Mouse (Mus musculus) forebrain, embryonic 15.5 days (tissue): ENCODE data around the gene Actb. TPM values are rescaled to one million over a fixed set of nuclear protein-coding genes. Genes with fewer than 3 reads are reported as not detected.
"Not testable (repeated sequence)": the region's sequence is repeated elsewhere in the genome, so short reads cannot be mapped to it uniquely, and the experiment has no call there.

Experiments used
- ATAC-seq: fragments of 200-750 bp; cut with Nextera tagmentation; replicated peaks from 2 replicates; pipeline ENCODE4 v1.8.0; 2017; ENCODE audit warnings: mild to moderate bottlenecking, moderate TSS enrichment, moderate library complexity
- H3K27ac ChIP-seq: fragments of 300-500 bp; sonication (generic); replicated peaks from 2 replicates; pipeline ENCODE4 v1.5.1; 2015; ENCODE audit warnings: mild to moderate bottlenecking, inconsistent platforms
- H3K27me3 ChIP-seq: fragments of 300-500 bp; sonication (generic); 2 replicates; pipeline ENCODE4 v1.6.1; 2015; ENCODE audit warnings: inconsistent platforms
- H3K36me3 ChIP-seq: fragments of 300-500 bp; sonication (generic); 2 replicates; pipeline ENCODE4 v1.6.1; 2015; ENCODE audit warnings: mild to moderate bottlenecking, inconsistent platforms
- H3K4me1 ChIP-seq: fragments of 300-500 bp; sonication (generic); 2 replicates; pipeline ENCODE4 v1.6.1; 2015; ENCODE audit warnings: inconsistent platforms
- H3K4me2 ChIP-seq: fragments of 300-500 bp; sonication (generic); replicated peaks from 2 replicates; pipeline ENCODE4 v1.6.1; 2015; ENCODE audit warnings: mild to moderate bottlenecking, inconsistent platforms
- H3K4me3 ChIP-seq: fragments of 300-500 bp; sonication (generic); 2 replicates; pipeline ENCODE4 v1.5.1; 2015; ENCODE audit warnings: mild to moderate bottlenecking, inconsistent platforms
- H3K9ac ChIP-seq: fragments of 300-500 bp; sonication (generic); replicated peaks from 2 replicates; pipeline ENCODE4 v1.6.1; 2015; ENCODE audit warnings: mild to moderate bottlenecking, inconsistent platforms
- H3K9me3 ChIP-seq: fragments of 300-500 bp; sonication (generic); 2 replicates; pipeline ENCODE4 v1.6.1; 2016; ENCODE audit warnings: inconsistent platforms
- WGBS: fragments of 180-500 bp; shearing (Covaris S2); methylation state at CpG from one replicate; pipeline ENCODE4 v1.1.7; 2015; ENCODE audit warnings: mixed read lengths; 5-methylcytosine and 5-hydroxymethylcytosine counted together
- polyA plus RNA-seq: library from polyadenylated mRNA; unstranded; fragments of >200 nt; fragmentation: Nextera tagmentation; extraction: Ambion mirVana; gene quantifications from 2 replicates; pipeline ENCODE4 v1.2.1, GENCODE M21; 2015

Gene Actb
- polyA plus RNA-seq, 1 experiment from 2014 or later: 16,767 TPM

- Histone ChIP-seq H3K36me3 (peaks cover 42% of the 10 kb centered on the region), H3K4me3 (no peak overlapping the region), H3K9ac (no peak overlapping the region), H3K9me3 (no peaks in the 10 kb centered on the region), H3K4me2 (no peak overlapping the region), H3K4me1 (peaks cover 37% of the 10 kb centered on the region), H3K27ac (no peak overlapping the region), H3K27me3 (no peaks in the 10 kb centered on the region)
- WGBS: 86% methylated on average over 4 of the region's 4 CpGs
- no peak for ATAC-seq
Observed at GRCm38 (mm10) chr5:142898316-142898715, 8.2 kb downstream of the Actb start.

GRCm38 (mm10) chr5:142897568-142898248 is 8.8 kb downstream of the Actb start:
- Histone ChIP-seq H3K9me3 (no peaks in the 10 kb centered on the region), H3K27me3 (no peaks in the 10 kb centered on the region), H3K4me2 (no peak overlapping the region), H3K9ac (no peak overlapping the region), H3K4me3 (no peak overlapping the region), H3K36me3 (peaks cover 36% of the 10 kb centered on the region), H3K27ac (no peak overlapping the region), H3K4me1 (peaks cover 31% of the 10 kb centered on the region)
- 94% methylated on average over 7 of the region's 7 CpGs for WGBS
- no peak for ATAC-seq

- no peak overlapping the region for H3K4me2 ChIP-seq
- no peaks in the 10 kb centered on the region for H3K9me3 ChIP-seq
- peaks cover 26% of the 10 kb centered on the region for H3K36me3 ChIP-seq
- H3K9ac ChIP-seq: no peak overlapping the region
- 91% methylated on average over 5 of the region's 5 CpGs for WGBS
- no peaks in the 10 kb centered on the region for H3K27me3 ChIP-seq
- H3K4me3 ChIP-seq: no peak overlapping the region
- no peak overlapping the region for H3K27ac ChIP-seq
- H3K4me1 ChIP-seq: peaks cover 21% of the 10 kb centered on the region
- ATAC-seq: no peak
Observed at GRCm38 (mm10) chr5:142896713-142897112, 9.8 kb downstream of the Actb start.

GRCm38 (mm10) chr5:142896192-142896591 is 10.4 kb downstream of the Actb start:
- no peak overlapping the region for H3K9ac ChIP-seq
- no peak overlapping the region for H3K4me3 ChIP-seq
- WGBS: 83% methylated on average over 10 of the region's 10 CpGs
- no peaks in the 10 kb centered on the region for H3K9me3 ChIP-seq
- no peak overlapping the region for H3K27ac ChIP-seq
- no peaks in the 10 kb centered on the region for H3K27me3 ChIP-seq
- H3K4me1 ChIP-seq: peaks cover 18% of the 10 kb centered on the region
- no peak for ATAC-seq
- peaks cover 20% of the 10 kb centered on the region for H3K36me3 ChIP-seq
- no peak overlapping the region for H3K4me2 ChIP-seq

- Histone ChIP-seq H3K4me1 (peaks cover 18% of the 10 kb centered on the region), H3K27ac (peak within 1 kb of the TSS; percentile 74), H3K4me3 (peak within 1 kb of the TSS; percentile 72), H3K9ac (peak within 1 kb of the TSS; percentile 86), H3K9me3 (no peaks in the 10 kb centered on the region), H3K4me2 (peak within 1 kb of the TSS; percentile 60), H3K27me3 (no peaks in the 10 kb centered on the region), H3K36me3 (peaks cover 10% of the 10 kb centered on the region)
- ATAC-seq: peak; percentile 97
- under 1% methylated on average over 40 of the region's 40 CpGs for WGBS
Observed at GRCm38 (mm10) chr5:142894918-142895613, 11.5 kb downstream of the Actb start, which contains the start of gene Fbxl18. Gene Fbxl18, minus strand, starts transcription at chr5:142895421.

GRCm38 (mm10) chr5:142891396-142891795 is 15.2 kb downstream of the Actb start:
- H3K9ac ChIP-seq: no peak overlapping the region
- H3K4me1 ChIP-seq: peaks cover 18% of the 10 kb centered on the region
- no peak overlapping the region for H3K27ac ChIP-seq
- no peak overlapping the region for H3K4me2 ChIP-seq
- H3K36me3 ChIP-seq: peaks cover 7% of the 10 kb centered on the region
- ATAC-seq: no peak
- 82% methylated on average over 6 of the region's 6 CpGs for WGBS
- no peak overlapping the region for H3K4me3 ChIP-seq
- no peaks in the 10 kb centered on the region for H3K9me3 ChIP-seq
- H3K27me3 ChIP-seq: no peaks in the 10 kb centered on the region

- not testable (repeated sequence) for H3K27ac ChIP-seq, H3K9ac ChIP-seq, H3K4me3 ChIP-seq, H3K27me3 ChIP-seq, H3K4me2 ChIP-seq, H3K4me1 ChIP-seq, ATAC-seq, H3K9me3 ChIP-seq
- peaks cover 31% of the 10 kb centered on the region for H3K36me3 ChIP-seq
- 90% methylated on average over 3 of the region's 3 CpGs for WGBS
Observed at GRCm38 (mm10) chr5:142887533-142887932, 19.0 kb downstream of the Actb start.

GRCm38 (mm10) chr5:142886761-142887160 is 19.8 kb downstream of the Actb start:
- H3K27ac ChIP-seq: no peak overlapping the region
- no peak overlapping the region for H3K4me3 ChIP-seq
- no peak overlapping the region for H3K9ac ChIP-seq
- peaks cover 34% of the 10 kb centered on the region for H3K36me3 ChIP-seq
- no peak for ATAC-seq
- WGBS: 96% methylated on average over 20 of the region's 20 CpGs
- peaks cover 3% of the 10 kb centered on the region; the same call in 1 of the 2 replicates for H3K4me1 ChIP-seq
- H3K9me3 ChIP-seq: no peaks in the 10 kb centered on the region
- no peaks in the 10 kb centered on the region for H3K27me3 ChIP-seq
- no peak overlapping the region for H3K4me2 ChIP-seq

GRCm38 (mm10) chr5:142886181-142886580 is 20.4 kb downstream of the Actb start:
- no peaks in the 10 kb centered on the region for H3K27me3 ChIP-seq
- H3K4me3 ChIP-seq: no peak overlapping the region
- no peak overlapping the region for H3K9ac ChIP-seq
- WGBS: 97% methylated on average over 19 of the region's 19 CpGs
- H3K27ac ChIP-seq: no peak overlapping the region
- no peaks in the 10 kb centered on the region for H3K9me3 ChIP-seq
- H3K4me1 ChIP-seq: peaks cover 9% of the 10 kb centered on the region
- H3K4me2 ChIP-seq: no peak overlapping the region
- ATAC-seq: no peak
- H3K36me3 ChIP-seq: peaks cover 37% of the 10 kb centered on the region

- Histone ChIP-seq H3K4me3 (no peak overlapping the region), H3K9ac (no peak overlapping the region), H3K4me1 (peaks cover 39% of the 10 kb centered on the region), H3K27ac (no peak overlapping the region), H3K9me3 (no peaks in the 10 kb centered on the region), H3K36me3 (peaks cover 43% of the 10 kb centered on the region), H3K27me3 (no peaks in the 10 kb centered on the region), H3K4me2 (no peak overlapping the region)
- no peak for ATAC-seq
- WGBS: 92% methylated on average over 11 of the region's 11 CpGs
Observed at GRCm38 (mm10) chr5:142882471-142882870, 24.1 kb downstream of the Actb start.

GRCm38 (mm10) chr5:142881936-142882335 is 24.6 kb downstream of the Actb start:
- 80% methylated on average over 8 of the region's 8 CpGs for WGBS
- peaks cover 41% of the 10 kb centered on the region for H3K36me3 ChIP-seq

GRCm38 (mm10) chr5:142880806-142881516 is 25.6 kb downstream of the Actb start:
- Histone ChIP-seq H3K4me2 (no peak overlapping the region), H3K27ac (peak overlapping the region; percentile 41), H3K27me3 (no peaks in the 10 kb centered on the region), H3K4me1 (peaks cover 50% of the 10 kb centered on the region), H3K36me3 (peaks cover 31% of the 10 kb centered on the region), H3K9ac (no peak overlapping the region), H3K4me3 (no peak overlapping the region), H3K9me3 (no peaks in the 10 kb centered on the region)
- ATAC-seq: no peak
- WGBS: 26% methylated on average over 13 of the region's 13 CpGs

More at GRCm38 (mm10) chr5:142881936-142882335, 24.6 kb downstream of the Actb start:
- Histone ChIP-seq H3K4me2 (no peak overlapping the region), H3K27ac (peak overlapping the region; percentile 41), H3K4me3 (no peak overlapping the region), H3K9ac (no peak overlapping the region), H3K9me3 (no peaks in the 10 kb centered on the region), H3K4me1 (peaks cover 45% of the 10 kb centered on the region), H3K27me3 (no peaks in the 10 kb centered on the region)
- no peak for ATAC-seq
